Mouse (Mus musculus): ENCODE data around the gene St13. TPM values are rescaled to one million over a fixed set of nuclear protein-coding genes. Genes with fewer than 3 reads are reported as not detected.

Gene St13
- total and polyA plus RNA-seq, 3 experiments, result 192 to 646 (median 208) TPM

DNA sequence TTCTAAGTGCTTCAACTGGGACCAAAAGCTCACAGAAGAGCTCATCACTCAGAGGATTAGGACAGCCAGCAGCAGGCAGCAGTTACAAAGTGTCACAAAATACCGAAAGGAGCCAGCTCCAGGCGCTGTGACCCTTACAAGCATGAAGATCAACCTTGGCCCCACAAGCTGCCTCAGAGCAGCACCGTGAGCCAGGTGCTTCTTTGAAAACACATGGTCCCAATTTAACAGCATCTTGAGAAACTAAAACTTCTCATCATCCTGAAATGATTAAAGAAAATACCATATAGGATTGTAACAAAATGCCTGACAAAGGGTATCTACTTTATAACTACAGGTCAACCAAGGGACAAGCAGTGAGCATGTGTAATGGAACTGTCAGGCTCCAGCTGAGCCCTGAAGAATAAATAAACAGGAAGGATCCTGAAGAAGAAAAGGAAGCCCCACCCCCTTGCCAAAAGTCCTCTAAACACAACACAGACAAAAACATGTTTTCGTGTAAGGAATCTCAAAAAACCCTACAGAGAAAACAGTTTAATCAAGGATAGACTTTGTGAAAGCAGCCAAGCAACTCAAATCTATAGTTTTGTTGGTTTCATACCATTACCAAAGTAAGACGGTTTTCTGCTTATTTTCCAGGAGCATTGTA is 70.0 kb downstream of the St13 start:
- in situ Hi-C loops (cut with MboI; ENCODE audit: low pct_ligation_motif_present, low pct_unique_long_range_greater_than_20kb, low sequenced_read_pairs) (no loop called here), dilution Hi-C loops (cut with MboI; ENCODE audit: extremely low pct_ligation_motif_present, extremely low pct_unique_long_range_greater_than_20kb, low sequenced_read_pairs) (no loop called here)
- peaks cover 4 to 35% of the 10 kb centered on the region in 2 experiments; a peak in 3 of 4 replicates for H3K4me1 ChIP-seq (ENCODE audit: control insufficient read depth in 1 of 2, insufficient read depth in 2 of 2)

DNA sequence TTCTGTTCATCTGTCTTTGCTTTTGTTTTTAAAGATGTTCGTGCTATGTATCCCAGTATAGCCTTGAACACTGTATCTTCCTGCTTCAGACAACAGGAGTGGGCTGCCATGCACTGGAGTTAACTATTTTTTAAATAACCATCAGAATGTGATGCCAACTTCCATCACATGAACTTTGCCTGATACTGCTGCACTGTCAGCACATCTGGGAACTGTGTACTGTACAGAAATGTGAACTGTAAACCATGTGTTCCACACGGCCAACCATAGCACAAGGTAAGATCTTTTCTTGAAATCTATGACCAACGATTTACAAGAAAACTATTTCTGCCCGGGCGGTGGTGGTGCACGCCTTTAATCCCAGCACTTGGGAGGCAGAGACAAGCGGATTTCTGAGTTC is 72.4 kb downstream of the St13 start:
- no peak overlapping the region for H3K9ac ChIP-seq (ENCODE audit: insufficient read depth, low read depth)
- no peaks in the 10 kb centered on the region for H3K9me3 ChIP-seq (replicated peaks; ENCODE audit: low read length)
- no peak for DNase-seq (ENCODE audit: extremely low read depth)
- no peak overlapping the region for H3K4me3 ChIP-seq (replicated peaks in 1 of 3; ENCODE audit: low read depth in 2 of 3, low read length in 2 of 3, poor library complexity in 1 of 3)
- H3K79me2 ChIP-seq (replicated peaks; ENCODE audit: control insufficient read depth, extremely low read depth, insufficient read depth, poor library complexity, severe bottlenecking), result no peaks in the 10 kb centered on the region
- no peaks in the 10 kb centered on the region for H3K27me3 ChIP-seq (replicated peaks)
- H3K36me3 ChIP-seq (replicated peaks in 1 of 2; ENCODE audit: control insufficient read depth in 1 of 2, insufficient read depth in 1 of 2, low read length in 1 of 2), result peaks cover 34 to 87% of the 10 kb centered on the region in 2 experiments
- no peak overlapping the region for H3K4me2 ChIP-seq (ENCODE audit: insufficient read depth, low read depth, poor library complexity, severe bottlenecking)
- TF ChIP-seq GABPA (IDR thresholded peaks at IDR 0.05; ENCODE audit: insufficient replicate concordance, low read depth, low read length) (no peak), JUND (conservative IDR thresholded peaks at IDR 0.05; ENCODE audit: low read depth, low read length) (no peak), CHD2 (IDR thresholded peaks at IDR 0.05; ENCODE audit: low read length) (no peak), MEF2A (IDR thresholded peaks at IDR 0.05; ENCODE audit: borderline replicate concordance, low read depth, low read length) (no peak), ETS1 (conservative IDR thresholded peaks at IDR 0.05; ENCODE audit: low read depth, low read length) (no peak), PAX5 (IDR thresholded peaks at IDR 0.05; ENCODE audit: low read length) (no peak), UBTF (IDR thresholded peaks at IDR 0.05; ENCODE audit: low read depth, low read length) (no peak), MXI1 (IDR thresholded peaks at IDR 0.05; ENCODE audit: low read depth, low read length) (no peak), JUN (IDR thresholded peaks at IDR 0.05; ENCODE audit: insufficient read depth, low read depth, low read length) (no peak), NELFE (IDR thresholded peaks at IDR 0.05; ENCODE audit: low read depth, low read length) (no peak), SIN3A (IDR thresholded peaks at IDR 0.05; ENCODE audit: low read length) (no peak), MAFK (IDR thresholded peaks at IDR 0.05; ENCODE audit: insufficient replicate concordance, low read length) (no peak), RCOR1 (conservative IDR thresholded peaks at IDR 0.05; ENCODE audit: low read depth, low read length) (no peak), EP300 (IDR thresholded peaks at IDR 0.05; ENCODE audit: low read length) (no peak), SMC3 (IDR thresholded peaks at IDR 0.05; ENCODE audit: low read depth, low read length) (no peak), USF2 (conservative IDR thresholded peaks at IDR 0.05; ENCODE audit: low read depth, low read length) (no peak), POLR2A (IDR thresholded peaks at IDR 0.05; ENCODE audit: low read depth, low read length) (no peak), TCF12 (IDR thresholded peaks at IDR 0.05; ENCODE audit: low read depth, low read length) (no peak), MAX (IDR thresholded peaks at IDR 0.05; ENCODE audit: low read length) (no peak)
- peaks cover 4 to 17% of the 10 kb centered on the region in 2 experiments; a peak in 3 of 4 replicates for H3K4me1 ChIP-seq (ENCODE audit: control insufficient read depth in 1 of 2, insufficient read depth in 2 of 2)
- no peak overlapping the region for H3K27ac ChIP-seq (ENCODE audit: insufficient read depth, low read depth)
- in situ Hi-C loops (cut with MboI; ENCODE audit: low pct_ligation_motif_present, low pct_unique_long_range_greater_than_20kb, low sequenced_read_pairs), result no loop called here
- dilution Hi-C loops (cut with MboI; ENCODE audit: extremely low pct_ligation_motif_present, extremely low pct_unique_long_range_greater_than_20kb, low sequenced_read_pairs), result no loop called here

More for the DNA sequence above, 70.0 kb downstream of the St13 start:
- no peak for DNase-seq (ENCODE audit: extremely low read depth)
- Histone ChIP-seq H3K27me3 (replicated peaks) (no peaks in the 10 kb centered on the region), H3K9ac (ENCODE audit: insufficient read depth, low read depth) (no peak overlapping the region), H3K4me3 (replicated peaks in 1 of 3; ENCODE audit: low read depth in 2 of 3, low read length in 2 of 3, poor library complexity in 1 of 3) (no peak overlapping the region), H3K27ac (ENCODE audit: insufficient read depth, low read depth) (no peak overlapping the region), H3K4me2 (ENCODE audit: insufficient read depth, low read depth, poor library complexity, severe bottlenecking) (no peak overlapping the region), H3K36me3 (replicated peaks in 1 of 2; ENCODE audit: control insufficient read depth in 1 of 2, insufficient read depth in 1 of 2, low read length in 1 of 2) (peaks cover 42 to 90% of the 10 kb centered on the region in 2 experiments), H3K79me2 (replicated peaks; ENCODE audit: control insufficient read depth, extremely low read depth, insufficient read depth, poor library complexity, severe bottlenecking) (no peaks in the 10 kb centered on the region), H3K9me3 (replicated peaks; ENCODE audit: low read length) (no peaks in the 10 kb centered on the region)
- TF ChIP-seq TBP (conservative IDR thresholded peaks at IDR 0.05; ENCODE audit: low read depth, low read length), result no peak

Data from CH12.LX (cell line).